Mouse (Mus musculus): ENCODE results near the gene Plagl1. TPM values are rescaled to one million over a fixed set of nuclear protein-coding genes. Genes with fewer than 3 reads are reported as not detected.

The Plagl1 gene
- total and polyA plus RNA-seq, 3 experiments, result not detected

DNA sequence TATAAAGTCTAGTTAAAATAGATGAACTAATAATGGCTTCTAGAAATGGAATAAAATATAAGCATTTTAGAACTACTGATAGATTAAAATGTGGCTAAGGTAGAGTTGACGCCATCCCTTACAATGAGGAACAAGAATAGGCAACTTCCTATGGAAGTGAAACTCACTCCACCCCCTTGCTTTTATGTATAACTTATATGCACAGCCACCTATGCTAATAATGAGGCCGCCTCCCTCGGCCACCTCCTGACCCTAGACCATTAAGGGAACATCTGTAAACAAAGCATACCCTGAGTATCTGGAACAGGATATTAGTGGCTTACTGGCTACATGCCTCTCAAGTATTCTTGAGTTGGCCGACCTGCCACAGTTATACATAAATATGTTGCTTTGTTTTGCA lies 43.5 kb downstream of the Plagl1 start:
- H3K27ac ChIP-seq (ENCODE audit: control insufficient read depth, low read depth, low read length), result no peak overlapping the region
- H3K36me3 ChIP-seq (ENCODE audit: control insufficient read depth in 1 of 2, insufficient read depth in 2 of 2, low read length in 2 of 2), result no peaks in the 10 kb centered on the region
- no peak overlapping the region for H3K4me3 ChIP-seq (ENCODE audit: control insufficient read depth in 1 of 2, insufficient read depth in 1 of 2, low read depth in 2 of 2, low read length in 2 of 2)
- no peaks in the 10 kb centered on the region for H3K4me1 ChIP-seq (ENCODE audit: control insufficient read depth in 1 of 2, insufficient read depth in 2 of 2, low read length in 2 of 2)
- TF ChIP-seq TBP (IDR thresholded peaks at IDR 0.05; ENCODE audit: low read depth, low read length), result no peak
- TF ChIP-seq JUND (IDR thresholded peaks at IDR 0.05; ENCODE audit: low read depth, low read length), result no peak
- TF ChIP-seq EP300 (IDR thresholded peaks at IDR 0.05; ENCODE audit: low read depth in 1 of 2, low read length in 2 of 2), result no peak
- H3K9me3 ChIP-seq (replicated peaks; ENCODE audit: insufficient read depth, low read length), result no peaks in the 10 kb centered on the region
- no peak overlapping the region for H3K9ac ChIP-seq (ENCODE audit: control insufficient read depth, low read depth, low read length, poor library complexity, severe bottlenecking)
- no peaks in the 10 kb centered on the region for H3K79me2 ChIP-seq (ENCODE audit: control insufficient read depth, insufficient read depth, low read length, poor library complexity)
- H3K27me3 ChIP-seq (ENCODE audit: control insufficient read depth in 1 of 2, insufficient read depth in 2 of 2, low read length in 2 of 2), result peaks cover 2 to 6% of the 10 kb centered on the region in 2 experiments
- DNase-seq (ENCODE audit: low read depth, low spot score), result no peak

- H3K4me1 ChIP-seq (ENCODE audit: control insufficient read depth in 1 of 2, insufficient read depth in 2 of 2, low read length in 2 of 2), result no peaks in the 10 kb centered on the region
- no peak for TF ChIP-seq ETS1 (IDR thresholded peaks at IDR 0.05; ENCODE audit: low read depth, low read length)
- TF ChIP-seq MEF2A (IDR thresholded peaks at IDR 0.05; ENCODE audit: extremely low read depth, insufficient replicate concordance, low read depth, low read length, poor library complexity, severe bottlenecking), result no peak
- no peak for TF ChIP-seq ZNF384 (IDR thresholded peaks at IDR 0.05; ENCODE audit: low read depth, low read length)
- no peak for TF ChIP-seq NRF1 (IDR thresholded peaks at IDR 0.05; ENCODE audit: insufficient read depth, low read depth, low read length, poor library complexity, severe bottlenecking)
- no peak for TF ChIP-seq ZKSCAN1 (IDR thresholded peaks at IDR 0.05; ENCODE audit: low read depth, low read length)
- TF ChIP-seq TAL1 (IDR thresholded peaks at IDR 0.05; ENCODE audit: low read length), result no peak
- TF ChIP-seq MAZ (IDR thresholded peaks at IDR 0.05; ENCODE audit: low read depth, low read length), result no peak
- no peak for TF ChIP-seq CHD2 (IDR thresholded peaks at IDR 0.05; ENCODE audit: low read length)
- TF ChIP-seq TBP (IDR thresholded peaks at IDR 0.05; ENCODE audit: low read depth, low read length), result no peak
- no peak for TF ChIP-seq NELFE (IDR thresholded peaks at IDR 0.05; ENCODE audit: low read depth, low read length)
- H3K4me3 ChIP-seq (ENCODE audit: control insufficient read depth in 1 of 2, insufficient read depth in 1 of 2, low read depth in 2 of 2, low read length in 2 of 2), result no peak overlapping the region
- no peaks in the 10 kb centered on the region for H3K79me2 ChIP-seq (ENCODE audit: control insufficient read depth, insufficient read depth, low read length, poor library complexity)
- no peaks in the 10 kb centered on the region for H3K36me3 ChIP-seq (ENCODE audit: control insufficient read depth in 1 of 2, insufficient read depth in 2 of 2, low read length in 2 of 2)
- no peak overlapping the region for H3K27ac ChIP-seq (ENCODE audit: control insufficient read depth, low read depth, low read length)
- DNase-seq (ENCODE audit: low read depth, low spot score), result no peak
- no peaks in the 10 kb centered on the region for H3K9me3 ChIP-seq (replicated peaks; ENCODE audit: insufficient read depth, low read length)
- H3K27me3 ChIP-seq (ENCODE audit: control insufficient read depth in 1 of 2, insufficient read depth in 2 of 2, low read length in 2 of 2), result peaks cover 3 to 6% of the 10 kb centered on the region in 2 experiments
- no peak overlapping the region for H3K9ac ChIP-seq (ENCODE audit: control insufficient read depth, low read depth, low read length, poor library complexity, severe bottlenecking)
Measured at GRCm38 (mm10) chr10:13106909-13107624, 46.8 kb downstream of the Plagl1 start.

- TF ChIP-seq JUND (IDR thresholded peaks at IDR 0.05; ENCODE audit: low read depth, low read length), result no peak
- TF ChIP-seq MYC (IDR thresholded peaks at IDR 0.05; ENCODE audit: low read depth, low read length), result no peak
- no peak for TF ChIP-seq ELF1 (IDR thresholded peaks at IDR 0.05; ENCODE audit: low read depth, low read length)
- TF ChIP-seq POLR2AphosphoS2 (IDR thresholded peaks at IDR 0.05; ENCODE audit: low read length), result no peak
- TF ChIP-seq GATA1 (IDR thresholded peaks at IDR 0.05; ENCODE audit: low read depth, low read length), result no peak
- no peak for TF ChIP-seq CHD2 (IDR thresholded peaks at IDR 0.05; ENCODE audit: low read length)
- no peak for TF ChIP-seq MYB (IDR thresholded peaks at IDR 0.05; ENCODE audit: low read depth, low read length)
- no peak for TF ChIP-seq NRF1 (IDR thresholded peaks at IDR 0.05; ENCODE audit: insufficient read depth, low read depth, low read length, poor library complexity, severe bottlenecking)
- TF ChIP-seq E2F4 (IDR thresholded peaks at IDR 0.05; ENCODE audit: borderline replicate concordance, low read depth, low read length), result no peak
- TF ChIP-seq ZKSCAN1 (IDR thresholded peaks at IDR 0.05; ENCODE audit: low read depth, low read length), result no peak
- no peak for TF ChIP-seq TBP (IDR thresholded peaks at IDR 0.05; ENCODE audit: low read depth, low read length)
- no peak for TF ChIP-seq USF2 (IDR thresholded peaks at IDR 0.05; ENCODE audit: borderline replicate concordance in 1 of 2, insufficient read depth in 1 of 2, low read depth in 1 of 2, low read length in 2 of 2)
- TF ChIP-seq ZMIZ1 (IDR thresholded peaks at IDR 0.05; ENCODE audit: low read depth, low read length), result no peak
- TF ChIP-seq TAL1 (IDR thresholded peaks at IDR 0.05; ENCODE audit: low read length), result no peak
- no peak for TF ChIP-seq POLR2AphosphoS5 (IDR thresholded peaks at IDR 0.05; ENCODE audit: borderline replicate concordance, low read depth, low read length)
- TF ChIP-seq ETS1 (IDR thresholded peaks at IDR 0.05; ENCODE audit: low read depth, low read length), result no peak
- Histone ChIP-seq H3K79me2 (ENCODE audit: control insufficient read depth, insufficient read depth, low read length, poor library complexity) (no peaks in the 10 kb centered on the region), H3K9me3 (replicated peaks; ENCODE audit: insufficient read depth, low read length) (no peaks in the 10 kb centered on the region), H3K4me1 (ENCODE audit: control insufficient read depth in 1 of 2, insufficient read depth in 2 of 2, low read length in 2 of 2) (no peaks in the 10 kb centered on the region), H3K27me3 (ENCODE audit: control insufficient read depth in 1 of 2, insufficient read depth in 2 of 2, low read length in 2 of 2) (peaks cover 3 to 6% of the 10 kb centered on the region in 2 experiments), H3K9ac (ENCODE audit: control insufficient read depth, low read depth, low read length, poor library complexity, severe bottlenecking) (no peak overlapping the region), H3K36me3 (ENCODE audit: control insufficient read depth in 1 of 2, insufficient read depth in 2 of 2, low read length in 2 of 2) (no peaks in the 10 kb centered on the region), H3K4me3 (ENCODE audit: control insufficient read depth in 1 of 2, insufficient read depth in 1 of 2, low read depth in 2 of 2, low read length in 2 of 2) (no peak overlapping the region), H3K27ac (ENCODE audit: control insufficient read depth, low read depth, low read length) (no peak overlapping the region)
- no peak for DNase-seq (ENCODE audit: low read depth, low spot score)
Measured at GRCm38 (mm10) chr10:13108021-13108548, 47.8 kb downstream of the Plagl1 start.
